Mouse (Mus musculus) neural tube, embryonic 10.5 days (tissue): ENCODE measurements around the gene Lmtk2.

Source experiments
- DNase-seq: peaks from one replicate; pipeline ENCODE4 v3.0.0-alpha.2; 2017; ENCODE audit warnings: low spot score; ENCODE audit errors: extremely low spot score

Lmtk2 gene

GRCm38 (mm10) chr5:144100149-144100935, at the start of gene Lmtk2:
TSS of gene Lmtk2 (plus strand) at chr5:144100436.
- peak; percentile 90 for DNase-seq

GRCm38 (mm10) chr5:144051268-144051667, 49.0 kb upstream of the Lmtk2 start:
- DNase-seq: no peak

- no peak for DNase-seq
Measured at GRCm38 (mm10) chr5:144053450-144053849, 46.8 kb upstream of the Lmtk2 start.

GRCm38 (mm10) chr5:144054340-144054739, 45.9 kb upstream of the Lmtk2 start:
- DNase-seq: no peak

GRCm38 (mm10) chr5:144064093-144064492, 36.1 kb upstream of the Lmtk2 start:
- DNase-seq: no peak

- DNase-seq: no peak
Measured at GRCm38 (mm10) chr5:144066036-144066435, 34.2 kb upstream of the Lmtk2 start.

- DNase-seq: no peak
Measured at GRCm38 (mm10) chr5:144070064-144070463, 30.2 kb upstream of the Lmtk2 start.

GRCm38 (mm10) chr5:144071249-144071648, 29.0 kb upstream of the Lmtk2 start:
- DNase-seq: no peak

GRCm38 (mm10) chr5:144077541-144077940, 22.7 kb upstream of the Lmtk2 start:
- no peak for DNase-seq

GRCm38 (mm10) chr5:144080886-144081285, 19.4 kb upstream of the Lmtk2 start:
- DNase-seq: no peak

- no peak for DNase-seq
Measured at GRCm38 (mm10) chr5:144082006-144082405, 18.2 kb upstream of the Lmtk2 start.

- no peak for DNase-seq
Measured at GRCm38 (mm10) chr5:144083521-144083920, 16.7 kb upstream of the Lmtk2 start.

- DNase-seq: no peak
Measured at GRCm38 (mm10) chr5:144084271-144084670, 16.0 kb upstream of the Lmtk2 start.

GRCm38 (mm10) chr5:144085696-144086095, 14.5 kb upstream of the Lmtk2 start:
- DNase-seq: no peak

- no peak for DNase-seq
Measured at GRCm38 (mm10) chr5:144086494-144086893, 13.7 kb upstream of the Lmtk2 start.

- no peak for DNase-seq
Measured at GRCm38 (mm10) chr5:144088354-144088753, 11.9 kb upstream of the Lmtk2 start.

- DNase-seq: no peak
Measured at GRCm38 (mm10) chr5:144095461-144095970, 4.7 kb upstream of the Lmtk2 start.

- no peak for DNase-seq
Measured at GRCm38 (mm10) chr5:144097902-144098639, 2.2 kb upstream of the Lmtk2 start.

- DNase-seq: no peak
Measured at GRCm38 (mm10) chr5:144098640-144098929, 1.7 kb upstream of the Lmtk2 start.

- no peak for DNase-seq
Measured at GRCm38 (mm10) chr5:144100948-144101347, 712 bp downstream of the Lmtk2 start.

GRCm38 (mm10) chr5:144105070-144105469, 4.8 kb downstream of the Lmtk2 start:
- no peak for DNase-seq

GRCm38 (mm10) chr5:144105471-144106129, 5.4 kb downstream of the Lmtk2 start:
- no peak for DNase-seq
